Mouse (Mus musculus) lung, postnatal 36 days (tissue): ENCODE results near the gene Nr4a1.
A peak's percentile ranks its signal among the peaks of the same experiment; 100 is the strongest.

ENCODE experiments used
- DNase-seq: peaks from one replicate; pipeline ENCODE4 v3.0.0; 2022; ENCODE audit warnings: mixed read lengths

Gene Nr4a1

DNA sequence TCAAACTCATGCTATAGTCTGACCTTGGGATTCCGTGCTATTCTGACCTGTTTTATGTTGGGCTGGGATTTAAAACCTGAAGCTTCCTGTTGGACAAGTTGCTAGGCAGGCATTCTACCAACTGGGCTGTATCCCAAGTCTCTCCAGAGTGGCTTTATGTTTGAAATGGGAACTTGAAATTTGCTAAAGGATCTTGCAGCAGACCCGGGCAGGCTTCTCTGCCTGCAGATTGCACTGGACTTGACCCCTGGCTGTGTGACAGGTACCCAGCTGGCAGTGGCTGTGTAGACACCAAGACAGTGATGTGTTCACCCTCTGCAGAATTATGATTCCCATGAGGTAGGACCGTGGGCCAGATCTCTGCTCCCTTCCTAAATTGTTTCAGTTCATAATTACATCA, 37.9 kb downstream of the Nr4a1 start:
- DNase-seq, result no peak

DNA sequence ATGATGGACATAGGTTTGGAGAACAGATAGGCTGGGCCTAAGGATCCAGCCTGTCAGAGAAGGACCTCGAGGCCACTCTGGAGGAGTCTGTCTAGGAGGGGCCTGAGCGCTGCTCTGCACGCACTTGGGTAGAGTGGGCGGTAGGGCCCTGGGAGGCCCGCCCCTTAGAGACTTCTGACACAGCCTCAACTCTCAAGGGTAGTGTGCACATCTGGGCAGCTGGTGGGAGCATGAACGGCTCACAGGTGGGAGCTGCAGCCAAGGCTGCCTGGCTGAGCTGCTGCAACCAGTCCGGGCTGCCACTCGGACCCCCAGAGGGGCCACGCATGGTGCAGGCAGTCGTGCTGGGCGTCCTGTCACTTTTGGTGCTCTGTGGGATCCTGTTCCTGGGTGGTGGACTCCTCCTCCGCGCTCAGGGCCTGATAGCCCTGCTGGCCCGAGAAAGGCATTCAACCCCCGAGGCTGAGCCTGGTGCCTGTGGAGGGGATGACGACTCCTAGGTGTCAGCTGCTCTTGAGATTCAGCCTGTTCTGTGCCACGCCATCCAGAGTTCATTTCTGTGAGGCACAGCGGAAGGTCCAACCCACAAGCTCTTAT, 39.1 kb downstream of the Nr4a1 start, which contains the start of gene 6030408B16Rik:
TSS of gene 6030408B16Rik (plus strand) at position 188 of the 597 bp plus-strand sequence.
- DNase-seq, result no peak

DNA sequence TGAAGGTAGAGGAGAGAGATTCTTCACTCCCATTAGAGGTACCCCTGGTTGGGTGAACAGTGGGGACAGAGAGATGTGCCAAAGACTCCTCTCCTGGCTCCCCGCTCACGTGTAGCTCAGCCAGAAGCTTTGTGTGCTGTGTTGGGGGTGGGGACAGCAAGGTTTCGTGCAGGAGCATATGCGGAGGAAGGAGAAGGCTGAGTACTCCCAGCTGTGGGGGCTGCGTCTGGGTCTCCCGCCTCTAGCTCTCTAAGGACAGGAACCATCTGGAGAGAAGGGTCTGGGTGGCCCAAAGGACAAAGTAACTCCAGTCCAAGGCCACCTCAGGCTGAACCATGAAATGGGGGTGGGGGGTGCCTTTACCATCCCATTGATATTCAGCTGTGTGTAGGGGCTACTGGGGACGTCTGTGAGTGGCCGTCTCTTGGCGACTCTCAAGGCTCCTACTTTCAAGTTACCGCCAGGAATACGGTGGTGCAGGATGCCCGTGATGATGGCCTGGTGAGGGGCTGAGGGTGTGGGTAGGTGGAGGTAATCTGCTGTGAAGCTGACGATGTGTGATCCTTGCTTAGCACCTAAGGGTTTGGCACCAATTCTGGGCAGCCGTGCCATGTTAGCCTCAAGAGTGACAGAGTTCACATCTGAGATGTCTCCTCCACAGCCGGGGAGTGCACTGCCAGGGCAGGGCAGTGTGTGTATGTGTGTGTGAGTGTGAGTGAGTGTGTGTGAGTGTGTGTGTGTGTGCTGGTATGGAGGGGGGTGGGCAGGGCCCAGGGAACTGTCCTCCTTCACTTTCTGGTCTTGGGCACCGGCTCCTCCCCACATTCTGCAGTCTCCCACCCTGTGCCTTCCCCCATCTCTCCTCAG, 40.2 kb downstream of the Nr4a1 start:
- peak; percentile 54 for DNase-seq

DNA sequence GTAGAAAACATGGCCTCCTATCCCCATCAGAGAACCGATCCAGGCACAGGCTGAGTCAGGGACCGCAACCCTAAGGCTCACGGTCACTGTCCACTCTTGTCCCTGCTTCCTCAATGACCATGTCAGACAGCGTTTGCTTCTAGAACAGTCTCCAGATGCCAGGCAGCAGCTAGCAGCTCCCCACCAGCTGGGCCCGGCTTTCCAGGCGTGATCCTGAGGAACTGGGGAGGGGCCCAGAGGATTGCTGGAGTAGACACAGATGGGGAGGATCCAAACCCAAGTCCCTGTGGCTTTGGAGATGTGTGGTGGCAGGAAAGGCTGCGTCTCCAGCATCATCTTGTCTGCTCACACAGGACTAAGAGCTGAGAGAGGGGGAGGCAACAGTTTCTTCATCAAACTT, 41.0 kb downstream of the Nr4a1 start:
- peak; percentile 50 for DNase-seq

DNA sequence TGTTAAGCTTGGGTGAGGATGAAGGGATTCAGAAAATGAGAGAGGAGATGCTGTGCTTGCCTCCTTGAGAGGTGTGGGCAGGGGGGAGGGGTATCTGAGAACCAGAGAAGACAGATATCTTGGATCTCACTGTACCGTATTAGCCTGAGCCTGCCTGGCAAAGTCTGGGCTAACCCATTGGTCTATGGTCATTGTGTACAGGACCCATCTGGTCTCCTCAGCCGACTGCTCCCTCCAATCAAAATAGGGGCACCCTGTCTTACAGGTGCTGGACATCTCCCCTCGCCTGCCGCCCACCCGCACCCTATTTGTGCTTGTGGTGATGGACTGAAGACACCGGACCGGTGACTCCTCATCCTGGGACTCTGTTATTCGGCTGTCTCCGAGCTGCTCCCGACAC, 41.5 kb downstream of the Nr4a1 start:
- DNase-seq, result no peak

GRCm38 (mm10) chr15:101296091-101296490, 42.0 kb downstream of the Nr4a1 start:
- no peak for DNase-seq

DNA sequence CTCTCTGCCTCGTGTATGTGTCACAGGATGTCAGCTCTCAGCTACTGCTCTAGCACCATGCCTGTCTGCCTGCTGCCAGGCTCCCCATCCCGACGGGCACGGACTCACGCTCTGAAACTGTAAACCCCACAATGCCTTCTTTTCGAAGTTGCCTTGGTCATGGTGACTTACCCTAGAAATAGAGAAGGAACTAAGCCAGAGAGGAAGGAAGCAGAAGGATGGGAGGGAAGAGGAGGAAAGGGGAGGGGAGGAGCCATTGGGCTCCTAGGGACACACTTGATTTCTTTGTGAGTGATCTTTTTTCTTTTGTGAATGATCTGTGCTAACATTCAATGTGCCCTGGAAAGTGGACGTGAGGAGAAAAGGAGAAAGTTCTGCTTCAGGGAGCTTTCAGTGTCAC, 43.9 kb downstream of the Nr4a1 start:
- no peak for DNase-seq

DNA sequence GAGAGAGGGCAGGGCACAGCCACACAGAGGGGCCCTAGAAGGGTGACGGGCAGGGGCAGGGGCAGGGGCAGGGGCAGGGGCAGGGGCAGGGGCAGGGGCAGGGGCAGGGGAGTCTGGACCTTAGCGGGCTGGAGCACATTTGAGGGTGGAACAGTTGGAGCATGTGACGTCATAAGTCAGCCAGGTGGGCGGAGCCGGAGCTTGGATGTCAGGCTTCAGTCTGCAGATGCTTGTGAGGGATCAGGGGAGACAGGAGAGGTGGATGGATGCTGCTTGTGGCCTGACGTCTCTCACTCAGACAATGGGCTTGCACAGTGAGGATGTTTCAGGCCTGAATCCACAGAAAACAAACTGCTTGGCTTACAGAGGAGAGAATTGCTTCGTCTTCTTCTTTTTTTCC, 44.5 kb downstream of the Nr4a1 start:
- DNase-seq, result peak; percentile 41

DNA sequence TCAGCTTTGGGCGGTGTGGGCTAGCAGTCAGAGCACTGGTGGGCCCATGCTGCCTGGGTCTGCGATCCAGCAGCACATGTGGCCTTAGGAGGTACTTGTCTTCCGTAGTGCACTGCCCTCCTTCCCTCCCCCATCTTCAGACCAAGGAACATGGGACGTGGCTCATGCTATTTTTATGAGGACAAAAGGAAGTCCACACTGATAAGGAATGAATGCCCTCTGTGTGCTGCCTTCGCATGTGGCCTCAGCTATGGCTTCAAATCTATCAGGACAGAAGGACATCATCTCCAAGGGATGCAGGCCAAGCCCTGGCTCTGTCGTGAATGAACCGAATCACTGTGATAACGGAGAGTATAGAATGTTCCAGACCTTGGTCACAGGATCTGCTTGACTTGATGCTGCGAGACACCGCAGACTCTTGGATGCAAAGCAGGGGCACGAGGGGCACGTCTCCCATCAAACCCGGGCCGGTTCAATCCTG, 45.5 kb downstream of the Nr4a1 start:
- no peak for DNase-seq

- no peak for DNase-seq
Observed at GRCm38 (mm10) chr15:101300128-101300527, 46.1 kb downstream of the Nr4a1 start.

DNA sequence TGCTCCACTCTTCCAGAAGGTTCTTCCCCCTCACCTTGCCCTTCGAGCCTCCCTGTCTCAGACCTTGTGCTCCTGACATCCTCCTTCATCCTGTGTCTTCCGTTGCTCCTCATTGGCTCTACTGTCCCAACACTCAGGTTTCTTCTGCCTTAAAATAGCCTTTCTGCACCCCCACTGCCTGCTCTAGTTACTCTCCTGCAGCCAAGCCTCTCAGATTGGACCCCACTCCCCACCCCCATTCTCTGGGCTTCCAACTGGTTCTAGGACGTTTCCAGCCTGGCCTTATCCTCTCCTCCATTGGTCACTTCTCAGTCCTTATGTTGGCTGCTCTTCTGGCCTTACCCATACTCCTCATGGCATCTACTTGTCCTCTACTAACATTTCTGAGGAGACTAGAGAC, 48.1 kb downstream of the Nr4a1 start:
- no peak for DNase-seq

DNA sequence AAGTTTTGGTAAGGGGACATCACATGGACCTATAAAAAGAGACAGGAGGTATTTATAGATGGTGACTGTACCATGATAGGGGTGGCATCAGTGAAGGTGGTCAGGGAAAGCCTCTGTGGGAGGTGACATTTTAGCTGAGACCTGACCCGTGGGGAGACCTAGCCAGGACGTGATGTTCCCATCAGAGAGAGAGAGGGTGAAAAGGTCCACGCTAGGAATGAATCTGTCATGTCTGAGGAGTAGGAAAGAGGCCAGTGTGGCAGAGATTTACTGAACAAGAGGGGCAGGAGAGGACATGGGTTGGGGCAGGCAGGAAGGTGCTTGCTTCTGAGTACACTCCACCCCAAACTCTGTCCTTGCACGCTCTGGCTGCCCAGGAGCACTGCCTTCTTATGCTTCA, 49.8 kb downstream of the Nr4a1 start:
- DNase-seq, result no peak

GRCm38 (mm10) chr15:101306459-101306858, 52.4 kb downstream of the Nr4a1 start:
- DNase-seq, result no peak

DNA sequence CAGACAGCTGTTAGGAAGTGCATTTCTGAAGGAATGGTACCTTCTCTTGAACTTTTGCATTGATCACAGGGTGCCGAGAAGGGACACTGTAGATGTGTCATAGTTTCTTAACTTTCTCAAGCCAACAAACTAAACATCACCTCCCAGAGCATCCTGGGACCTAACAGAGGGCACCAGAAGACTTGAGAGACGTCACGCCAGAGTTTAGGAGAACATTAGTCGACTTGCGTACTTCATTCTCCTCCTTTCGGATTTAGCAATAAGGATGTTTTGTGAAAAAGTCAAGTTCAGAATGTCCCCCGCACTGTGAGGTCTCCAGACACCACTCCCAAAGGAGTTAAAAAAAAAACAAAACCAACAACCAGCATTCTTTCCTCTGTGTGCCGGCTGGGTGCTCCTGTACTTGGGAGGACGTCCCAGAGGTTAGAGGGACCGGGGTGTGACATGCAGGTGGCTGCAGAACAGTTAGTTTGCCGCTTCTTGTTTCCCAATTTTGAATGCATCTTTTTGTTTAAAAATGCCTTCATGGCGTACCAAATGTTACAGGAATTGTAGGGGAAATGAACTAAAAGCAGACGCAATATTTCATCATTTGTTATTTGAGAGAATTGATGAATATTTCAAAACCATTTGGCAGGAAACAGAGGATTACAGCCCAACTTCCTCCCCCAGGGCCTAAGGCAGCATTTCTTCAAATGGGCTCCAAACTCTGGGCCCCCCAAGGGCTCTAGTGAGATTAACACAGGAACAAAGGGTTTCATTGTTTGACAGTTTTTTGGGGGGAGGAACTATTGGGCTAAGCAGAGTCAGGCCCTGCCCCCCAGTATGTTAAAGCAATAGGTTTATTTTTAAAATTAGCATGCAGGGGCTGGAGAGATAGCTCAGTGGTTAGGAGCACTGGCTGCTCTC, 54.6 kb downstream of the Nr4a1 start:
- DNase-seq, result no peak

DNA sequence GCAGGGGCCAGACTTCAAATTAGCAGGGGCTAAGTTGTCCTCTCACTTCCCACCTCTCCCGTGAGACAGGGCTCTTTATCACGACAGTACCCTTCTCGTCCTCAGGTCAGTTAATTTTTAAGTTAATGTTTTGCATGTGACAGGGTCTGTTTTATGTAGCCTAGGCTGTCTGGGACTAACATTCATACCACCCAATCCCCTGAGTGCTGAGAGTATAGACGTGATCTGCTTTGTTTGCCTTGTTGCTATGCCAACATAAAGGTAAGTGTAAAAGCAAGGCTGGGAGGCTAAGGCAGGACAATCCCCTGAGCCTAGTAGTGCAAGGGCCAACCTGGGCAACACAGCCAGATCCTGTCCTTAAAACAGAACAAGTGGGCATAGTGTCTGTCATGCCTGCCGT, 55.4 kb downstream of the Nr4a1 start:
- no peak for DNase-seq

GRCm38 (mm10) chr15:101311087-101311770, 57.2 kb downstream of the Nr4a1 start:
- DNase-seq, result no peak

DNA sequence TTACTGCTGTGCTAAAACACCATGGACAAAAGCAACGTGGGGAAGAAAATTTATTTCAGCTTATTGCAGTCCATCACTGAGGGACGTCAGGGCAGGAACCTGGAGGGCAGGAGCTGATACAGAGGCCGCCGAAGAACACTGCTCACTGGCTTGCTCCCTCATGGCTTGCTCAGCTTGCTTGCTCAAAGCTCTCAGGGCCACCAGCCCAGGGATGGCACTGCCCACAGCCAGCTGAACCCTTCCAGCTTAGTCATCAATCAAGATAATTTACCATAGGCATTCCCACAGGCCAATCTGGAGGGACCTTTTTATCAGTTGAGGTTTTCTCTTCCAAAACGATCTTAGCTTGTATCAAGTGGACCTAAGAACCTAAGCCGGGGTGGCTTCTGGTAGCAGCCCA, 57.9 kb downstream of the Nr4a1 start:
- no peak for DNase-seq

DNA sequence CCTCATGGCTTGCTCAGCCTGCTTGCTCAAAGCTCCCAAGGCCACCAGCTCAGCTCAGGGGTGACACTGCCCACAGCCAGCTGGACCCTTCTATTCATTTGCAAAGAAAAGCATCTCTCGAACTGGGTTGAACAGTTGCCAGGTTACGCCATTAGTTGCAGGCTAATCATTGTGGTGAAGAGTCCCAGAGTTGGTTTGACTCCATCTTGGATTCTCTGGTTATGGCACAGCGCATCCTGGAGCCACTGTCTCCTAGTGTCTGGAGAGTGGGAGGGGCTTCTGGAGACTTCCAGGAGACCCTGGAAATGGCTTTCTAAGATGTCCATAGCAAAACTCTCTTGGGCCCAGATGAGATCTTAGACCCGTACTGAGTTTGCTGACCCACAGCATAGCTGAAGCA, 61.3 kb downstream of the Nr4a1 start:
- no peak for DNase-seq

DNA sequence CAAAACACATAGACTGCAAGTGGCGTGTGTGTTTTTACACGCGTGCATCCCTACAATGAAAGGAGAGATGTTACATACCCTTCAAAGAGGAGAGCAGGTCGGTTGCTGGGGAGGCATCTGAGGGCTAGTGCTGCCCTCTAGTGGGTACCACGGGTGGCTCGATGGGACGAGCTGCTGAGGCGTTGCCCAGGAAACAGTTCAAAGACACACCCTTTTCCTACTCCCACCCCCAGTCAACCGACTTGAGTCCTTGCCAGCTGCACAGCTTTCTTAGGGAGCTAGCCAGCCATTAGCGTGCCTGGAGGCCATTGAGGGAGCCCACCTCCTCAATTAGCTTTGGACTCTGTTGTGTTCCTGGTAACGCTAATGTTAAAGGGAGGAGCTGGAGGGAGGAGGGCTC, 61.8 kb downstream of the Nr4a1 start:
- peak; percentile 96 for DNase-seq

GRCm38 (mm10) chr15:101316279-101316912, 62.3 kb downstream of the Nr4a1 start:
- no peak for DNase-seq

GRCm38 (mm10) chr15:101316913-101317813, 63.1 kb downstream of the Nr4a1 start:
- DNase-seq, result peak; percentile 61
